In genomic region chr4:8216551-8216950, GRCm38 (mm10) we compare ENCODE assay signal across 17 mouse cellular contexts. TPM values are rescaled to one million over a fixed set of nuclear protein-coding genes. Genes with fewer than 3 reads are reported as not detected.
A peak's percentile ranks its signal among the peaks of the same experiment; 100 is the strongest.
DNase-seq lines count a peak whose midpoint lies in the region; ATAC-seq and TF ChIP-seq lines count a peak whose summit lies in the region.
"Had no signal": no experiment of that assay in that cellular context is flagged by ENCODE, and none has a peak within 500 bp of the region (broad histone marks: within the 10 kb centered on the region; RNA-seq: fewer than 3 reads in every experiment).

No protein-coding gene starts in this region.

- H3K4me1 ChIP-seq in forebrain, embryonic 13.5 days, result 0 out of 2 replicates have a peak, but pooled peaks cover 3% of the 10 kb centered on the region
- H3K4me1 ChIP-seq in forebrain, postnatal 0 days (ENCODE audit: insufficient read depth), result no peaks in the 10 kb centered on the region
- H3K4me1 ChIP-seq in midbrain, embryonic 11.5 days (ENCODE audit: control insufficient read depth, insufficient read depth, low read length), result 0 out of 2 replicates have a peak, but pooled peaks cover 3% of the 10 kb centered on the region
- H3K4me1 ChIP-seq in midbrain, embryonic 10.5 days, result peaks cover 10% of the 10 kb centered on the region
- H3K4me1 ChIP-seq in midbrain, embryonic 13.5 days (replicated peaks), result no peaks in the 10 kb centered on the region

- ATAC-seq in forebrain, embryonic 13.5 days, result peak; percentile 70; the same call in 1 of the 2 replicates
- ATAC-seq in forebrain, postnatal 0 days, result no peak
- peak; percentile 75 for ATAC-seq in midbrain, embryonic 11.5 days (ENCODE audit: low FRiP score)
- ATAC-seq in midbrain, embryonic 13.5 days, result peak; percentile 63; the same call in 1 of the 2 replicates
- ATAC-seq in erythroid progenitor cell, adult 5-6 weeks (replicated peaks; ENCODE audit: low FRiP score, poor library complexity, severe bottlenecking), result no peak

- H3K9ac ChIP-seq in forebrain, embryonic 13.5 days, result no peak overlapping the region
- no peak overlapping the region for H3K9ac ChIP-seq in forebrain, postnatal 0 days
- no peak overlapping the region for H3K9ac ChIP-seq in midbrain, embryonic 11.5 days (ENCODE audit: low read length)
- H3K9ac ChIP-seq in midbrain, embryonic 13.5 days (replicated peaks), result no peak overlapping the region
- H3K9ac ChIP-seq: heart, embryonic 12.5 days had no signal

- H3K27ac ChIP-seq in forebrain, embryonic 13.5 days, result no peak overlapping the region
- no peak overlapping the region for H3K27ac ChIP-seq in forebrain, postnatal 0 days (ENCODE audit: low read depth, low read length)
- no peak overlapping the region for H3K27ac ChIP-seq in midbrain, embryonic 11.5 days (ENCODE audit: low read depth, low read length)
- no peak overlapping the region for H3K27ac ChIP-seq in midbrain, embryonic 10.5 days (replicated peaks)
- no peak overlapping the region for H3K27ac ChIP-seq in midbrain, embryonic 13.5 days
- H3K27ac ChIP-seq: hindbrain, embryonic 10.5 days had no signal

- TF ChIP-seq CTCF in forebrain, postnatal 0 days (IDR thresholded peaks at IDR 0.05; ENCODE audit: low read depth), result no peak

- no peaks in the 10 kb centered on the region for H3K9me3 ChIP-seq in forebrain, embryonic 13.5 days (replicated peaks)
- H3K9me3 ChIP-seq in forebrain, postnatal 0 days (ENCODE audit: low read length), result no peaks in the 10 kb centered on the region
- no peaks in the 10 kb centered on the region for H3K9me3 ChIP-seq in midbrain, embryonic 11.5 days (ENCODE audit: control insufficient read depth, low read length)
- no peaks in the 10 kb centered on the region for H3K9me3 ChIP-seq in midbrain, embryonic 10.5 days (replicated peaks)
- no peaks in the 10 kb centered on the region for H3K9me3 ChIP-seq in midbrain, embryonic 13.5 days
- H3K9me3 ChIP-seq: heart, embryonic 12.5 days; hindbrain, embryonic 10.5 days had no signal

- no peaks in the 10 kb centered on the region for H3K36me3 ChIP-seq in forebrain, embryonic 13.5 days (ENCODE audit: poor library complexity, severe bottlenecking)
- H3K36me3 ChIP-seq in forebrain, postnatal 0 days (ENCODE audit: insufficient read depth), result no peaks in the 10 kb centered on the region
- no peaks in the 10 kb centered on the region for H3K36me3 ChIP-seq in midbrain, embryonic 11.5 days (ENCODE audit: control insufficient read depth, insufficient read depth, low read length)
- no peaks in the 10 kb centered on the region for H3K36me3 ChIP-seq in midbrain, embryonic 10.5 days
- H3K36me3 ChIP-seq in midbrain, embryonic 13.5 days, result no peaks in the 10 kb centered on the region
- H3K36me3 ChIP-seq: heart, embryonic 12.5 days; hindbrain, embryonic 10.5 days had no signal

- WGBS in forebrain, embryonic 13.5 days, result 31% methylated on average over 6 of the region's 6 CpGs
- WGBS in forebrain, postnatal 0 days, result 38% methylated on average over 6 of the region's 6 CpGs
- 39% methylated on average over 6 of the region's 6 CpGs for WGBS in midbrain, embryonic 11.5 days
- WGBS in midbrain, embryonic 10.5 days, result 38% methylated on average over 6 of the region's 6 CpGs
- WGBS in midbrain, embryonic 13.5 days, result 26% methylated on average over 6 of the region's 6 CpGs

- H3K4me3 ChIP-seq in forebrain, embryonic 13.5 days, result no peak overlapping the region
- H3K4me3 ChIP-seq in forebrain, postnatal 0 days (ENCODE audit: low read depth, low read length), result no peak overlapping the region
- H3K4me3 ChIP-seq in midbrain, embryonic 11.5 days (ENCODE audit: low read depth, low read length), result no peak overlapping the region
- no peak overlapping the region for H3K4me3 ChIP-seq in midbrain, embryonic 10.5 days
- no peak overlapping the region for H3K4me3 ChIP-seq in midbrain, embryonic 13.5 days (replicated peaks)
- H3K4me3 ChIP-seq: heart, embryonic 12.5 days; hindbrain, embryonic 10.5 days had no signal

- no peak for DNase-seq in forebrain, postnatal 0 days
- DNase-seq in midbrain, embryonic 11.5 days (ENCODE audit: low spot score, missing footprints), result no peak
- DNase-seq in midbrain, embryonic 10.5 days (ENCODE audit: low spot score), result no peak
- peak; percentile 46 for DNase-seq in R1 (ENCODE audit: low read depth, low spot score)
- DNase-seq: B cell, adult 2 months; cerebellum, adult 11-12 months; gastrocnemius, postnatal 25 days; kidney, adult 18-20 months; liver; lung, adult 2 months; spleen, adult 18-20 months had no signal

- no peak overlapping the region for H3K4me2 ChIP-seq in forebrain, embryonic 13.5 days
- H3K4me2 ChIP-seq in forebrain, postnatal 0 days (ENCODE audit: low read depth), result no peak overlapping the region
- no peak overlapping the region for H3K4me2 ChIP-seq in midbrain, embryonic 11.5 days
- no peak overlapping the region for H3K4me2 ChIP-seq in midbrain, embryonic 13.5 days (replicated peaks)
- H3K4me2 ChIP-seq: heart, embryonic 12.5 days had no signal

- H3K27me3 ChIP-seq in forebrain, embryonic 13.5 days, result no peaks in the 10 kb centered on the region
- no peaks in the 10 kb centered on the region for H3K27me3 ChIP-seq in forebrain, postnatal 0 days (ENCODE audit: insufficient read depth, low read length)
- no peaks in the 10 kb centered on the region for H3K27me3 ChIP-seq in midbrain, embryonic 11.5 days (ENCODE audit: control insufficient read depth, insufficient read depth, low read length)
- no peaks in the 10 kb centered on the region for H3K27me3 ChIP-seq in midbrain, embryonic 10.5 days (ENCODE audit: low read depth, poor library complexity, severe bottlenecking)
- H3K27me3 ChIP-seq in midbrain, embryonic 13.5 days, result no peaks in the 10 kb centered on the region
- H3K27me3 ChIP-seq: heart, embryonic 12.5 days had no signal

RNA-seq across cellular contexts. Expression of gene Car8, which starts 22.3 kb away (rescaled TPM):
- 1.2 and 1.5 TPM in 2 replicates for polyA plus RNA-seq in forebrain, embryonic 13.5 days (2015; fragmentation: Nextera tagmentation; extraction: Ambion mirVana)
- 11.1 and 14.2 TPM in 2 replicates for total RNA-seq in forebrain, postnatal 0 days (2014; rRNA removed)
- 7.9 and 12.9 TPM in 2 replicates for polyA plus RNA-seq in forebrain, postnatal 0 days (2015; fragmentation: Nextera tagmentation; extraction: Ambion mirVana)
- polyA plus RNA-seq in midbrain, embryonic 11.5 days (2014; fragmentation: Nextera tagmentation; extraction: Ambion mirVana), result 1.1 and 1.3 TPM in 2 replicates
- polyA plus RNA-seq in midbrain, embryonic 10.5 days (2016; fragmentation: Nextera tagmentation; extraction: Ambion mirVana), result 1.4 and 2.1 TPM in 2 replicates
- polyA plus RNA-seq in midbrain, embryonic 13.5 days (2015; fragmentation: Nextera tagmentation; extraction: Ambion mirVana), result 1.5 and 2.2 TPM in 2 replicates
- not detected in 2 replicates for total RNA-seq in erythroid progenitor cell, adult 5-6 weeks (2015; ENCODE audit: low replicate concordance)
- not detected in 2 replicates for total RNA-seq in erythroid progenitor cell, adult 5-6 weeks (2017; ENCODE audit: low replicate concordance)
- total RNA-seq: megakaryocyte progenitor cell, adult 5-6 weeks had no signal

Comparison
In these comparisons a context has a peak if more than half of its experiments do, and no peak if none do; other contexts are left out.
1. ATAC-seq: peak in forebrain, embryonic 13.5 days (single experiment), midbrain, embryonic 11.5 days (single experiment) and midbrain, embryonic 13.5 days (single experiment); none in forebrain, postnatal 0 days (single experiment) and erythroid progenitor cell, adult 5-6 weeks (single experiment).